Mouse (Mus musculus): ENCODE measurements around the gene Birc2. TPM values are rescaled to one million over a fixed set of nuclear protein-coding genes. Genes with fewer than 3 reads are reported as not detected.

The Birc2 gene
- total RNA-seq, 2 experiments from 2014 or later: 39.4 to 46.3 TPM

GRCm38 (mm10) chr9:7785396-7785795 is 51.5 kb downstream of the Birc2 start:
- DNase-seq: no peak

GRCm38 (mm10) chr9:7784615-7785012 is 52.2 kb downstream of the Birc2 start:
- DNase-seq: no peak

GRCm38 (mm10) chr9:7783823-7784614 is 52.8 kb downstream of the Birc2 start:
- no peak for DNase-seq

- no peak for DNase-seq
Measured at GRCm38 (mm10) chr9:7780250-7781150, 56.4 kb downstream of the Birc2 start.

GRCm38 (mm10) chr9:7779786-7780185 is 57.1 kb downstream of the Birc2 start:
- DNase-seq: no peak

- DNase-seq: no peak
Measured at GRCm38 (mm10) chr9:7778771-7779170, 58.1 kb downstream of the Birc2 start.

GRCm38 (mm10) chr9:7777652-7778051 is 59.2 kb downstream of the Birc2 start:
- no peak for DNase-seq

- DNase-seq: no peak
Measured at GRCm38 (mm10) chr9:7776940-7777339, 59.9 kb downstream of the Birc2 start.

GRCm38 (mm10) chr9:7775986-7776385 is 60.9 kb downstream of the Birc2 start:
- DNase-seq: no peak

GRCm38 (mm10) chr9:7775011-7775410 is 61.9 kb downstream of the Birc2 start:
- DNase-seq: no peak

GRCm38 (mm10) chr9:7774538-7774937 is 62.3 kb downstream of the Birc2 start:
- DNase-seq: no peak

GRCm38 (mm10) chr9:7773686-7774085 is 63.2 kb downstream of the Birc2 start:
- DNase-seq: no peak

GRCm38 (mm10) chr9:7772773-7773454 is 64.0 kb downstream of the Birc2 start:
- no peak for DNase-seq

- DNase-seq: no peak
Measured at GRCm38 (mm10) chr9:7772361-7772760, 64.5 kb downstream of the Birc2 start.

GRCm38 (mm10) chr9:7769491-7769890 is 67.4 kb downstream of the Birc2 start:
- no peak for DNase-seq

GRCm38 (mm10) chr9:7769081-7769480 is 67.8 kb downstream of the Birc2 start:
- no peak for DNase-seq

Small RNAs within 50 kb of the gene (microRNA-seq; reads per million reads assigned to microRNA genes)
- gene Mir5618: not detected

Other genes with a start within 250 kb of the Birc2 start
- gene Mmp20, start 208.8 kb downstream of the Birc2 start, total RNA-seq (2021): not detected
- not detected for gene Mmp7, start 145.0 kb downstream of the Birc2 start, total RNA-seq (2021)
- gene Tmem123, start 73.0 kb downstream of the Birc2 start, total RNA-seq (2021): 100 to 1,000 TPM in 1 of 2 experiments, 10 to 100 TPM in 1; 84.2 to 106 TPM
- gene Birc3, start 36.1 kb upstream of the Birc2 start, total RNA-seq (2021): 10 to 100 TPM; 22.2 to 22.7 TPM
- gene Yap1, start 167.5 kb upstream of the Birc2 start, total RNA-seq (2021): 10 to 100 TPM; 64.3 to 69.4 TPM
- gene Cfap300, start 205.8 kb upstream of the Birc2 start, total RNA-seq (2021): 1 to 10 TPM; 4.8 to 7.1 TPM